In the genomic region with DNA sequence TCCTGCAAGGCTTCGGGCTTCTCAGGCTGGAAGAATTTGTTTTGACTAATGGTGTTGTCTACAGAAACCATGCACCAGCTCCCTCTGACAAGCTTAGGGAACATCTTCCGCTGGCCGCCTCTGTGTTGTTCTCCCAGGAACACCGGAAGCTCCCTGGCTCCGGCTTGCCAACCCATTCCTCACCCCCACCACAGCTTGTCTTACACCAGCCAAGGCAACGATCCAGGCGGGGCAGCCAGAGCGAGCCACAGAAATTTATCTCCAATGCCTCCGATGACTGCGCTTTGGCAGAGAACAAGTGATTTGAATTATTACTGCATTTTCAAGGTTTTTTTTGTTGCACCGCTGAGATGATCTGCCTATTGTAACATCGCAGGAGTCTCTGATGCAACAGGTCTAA, we compare ENCODE assay signal across 8 mouse cellular contexts.
DNase-seq lines count a peak whose midpoint lies in the region; ATAC-seq lines count a peak whose summit lies in the region.
"Had no signal": no experiment of that assay in that cellular context is flagged by ENCODE, and none has a peak within 500 bp of the region (broad histone marks: within the 10 kb centered on the region; RNA-seq: fewer than 3 reads in every experiment).

No protein-coding gene starts in this region.

- H3K9me3 ChIP-seq in kidney, embryonic 16.5 days (ENCODE audit: low read length) = no peaks in the 10 kb centered on the region
- no peaks in the 10 kb centered on the region for H3K9me3 ChIP-seq in embryonic facial prominence, embryonic 15.5 days (replicated peaks)

- no peak overlapping the region for H3K27ac ChIP-seq in kidney, embryonic 16.5 days (ENCODE audit: low read length)
- H3K27ac ChIP-seq in embryonic facial prominence, embryonic 15.5 days (replicated peaks) = no peak overlapping the region

- peak; percentile 16 to 26 for DNase-seq in kidney, adult 8-10 months
- DNase-seq in adrenal gland, adult 18-20 months (ENCODE audit: low spot score in 2 of 2) = peak; percentile 27 to 54
- DNase-seq in lung, postnatal 25 days (ENCODE audit: low spot score) = peak; percentile 10
- DNase-seq in layer of hippocampus, adult 9-10 months (ENCODE audit: low spot score) = no peak
- no peak for DNase-seq in urinary bladder, postnatal 4 days (ENCODE audit: low spot score in 2 of 2)

- H3K4me2 ChIP-seq in kidney, embryonic 16.5 days (replicated peaks; ENCODE audit: low read depth, low read length) = no peak overlapping the region
- H3K4me2 ChIP-seq in embryonic facial prominence, embryonic 15.5 days (replicated peaks) = no peak overlapping the region

- no peak for ATAC-seq in kidney, embryonic 16.5 days (ENCODE audit: low FRiP score, low TSS enrichment)
- peak; percentile 36; the same call in 1 of the 2 replicates for ATAC-seq in embryonic facial prominence, embryonic 15.5 days (ENCODE audit: insufficient number of reproducible peaks, low FRiP score, low TSS enrichment, low read depth)
- ATAC-seq: inflammation-experienced regulatory T-cells, adult 6 months had no signal

- H3K36me3 ChIP-seq in kidney, embryonic 16.5 days (ENCODE audit: insufficient read depth, low read length) = no peaks in the 10 kb centered on the region
- no peaks in the 10 kb centered on the region for H3K36me3 ChIP-seq in embryonic facial prominence, embryonic 15.5 days

- H3K4me3 ChIP-seq in kidney, embryonic 16.5 days (ENCODE audit: low read length) = no peak overlapping the region
- H3K4me3 ChIP-seq in embryonic facial prominence, embryonic 15.5 days (replicated peaks) = no peak overlapping the region

- WGBS in kidney, embryonic 16.5 days = 65% methylated on average over 12 of the region's 12 CpGs
- 45% methylated on average over 12 of the region's 12 CpGs for WGBS in embryonic facial prominence, embryonic 15.5 days

- H3K27me3 ChIP-seq in kidney, embryonic 16.5 days (ENCODE audit: insufficient read depth, low read length) = no peaks in the 10 kb centered on the region
- H3K27me3 ChIP-seq in embryonic facial prominence, embryonic 15.5 days = peaks cover 9% of the 10 kb centered on the region; the same call in 1 of the 2 replicates

- no peaks in the 10 kb centered on the region for H3K4me1 ChIP-seq in kidney, embryonic 16.5 days (ENCODE audit: insufficient read depth, low read length)
- H3K4me1 ChIP-seq in embryonic facial prominence, embryonic 15.5 days = peaks cover 12% of the 10 kb centered on the region; the same call in 1 of the 2 replicates

- H3K9ac ChIP-seq in kidney, embryonic 16.5 days (replicated peaks; ENCODE audit: low read length) = no peak overlapping the region
- no peak overlapping the region for H3K9ac ChIP-seq in embryonic facial prominence, embryonic 15.5 days

Comparison
In these comparisons a context has a peak if more than half of its experiments do, and no peak if none do; other contexts are left out.
1. DNase-seq: peak in kidney, adult 8-10 months (2 of 2), adrenal gland, adult 18-20 months (2 of 2) and lung, postnatal 25 days (single experiment); none in layer of hippocampus, adult 9-10 months (single experiment) and urinary bladder, postnatal 4 days (0 of 2).